Mouse (Mus musculus): ENCODE results near the gene Ptpn1.

The Ptpn1 gene

GRCm38 (mm10) chr2:167972146-167972545, 40.3 kb downstream of the Ptpn1 start:
- no peak for DNase-seq (ENCODE audit: low spot score)

- no peak for DNase-seq (ENCODE audit: low spot score)
These were observed 41.0 kb downstream of the Ptpn1 start for GRCm38 (mm10) chr2:167972809-167973208.

- no peak for DNase-seq (ENCODE audit: low spot score)
These were observed 43.9 kb downstream of the Ptpn1 start for GRCm38 (mm10) chr2:167975746-167976145.

- DNase-seq (ENCODE audit: low spot score) = no peak
These were observed 46.4 kb downstream of the Ptpn1 start for GRCm38 (mm10) chr2:167978271-167978670.

DNA sequence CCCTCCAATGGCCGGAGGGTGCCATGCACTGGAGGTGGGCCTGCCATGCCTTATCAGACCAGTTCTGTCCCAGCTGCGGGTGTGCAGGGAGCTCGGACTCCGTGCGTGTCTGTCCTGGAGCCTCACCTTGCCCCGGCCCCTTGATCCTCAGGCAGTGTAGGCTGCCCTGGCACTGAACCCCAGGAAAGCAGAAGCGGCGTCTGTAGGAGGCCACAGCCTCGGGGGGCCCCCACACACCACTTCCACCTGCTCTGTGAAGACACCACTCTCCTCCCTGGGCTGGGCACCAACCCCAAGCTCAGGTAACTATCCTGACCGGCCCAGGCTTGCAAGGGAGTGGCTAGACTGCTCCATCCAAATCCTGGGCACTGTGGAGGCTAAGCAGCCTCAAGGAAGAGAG, 48.5 kb downstream of the Ptpn1 start:
- no peak for DNase-seq (ENCODE audit: low spot score)

GRCm38 (mm10) chr2:167982646-167983045, 50.8 kb downstream of the Ptpn1 start:
- no peak for DNase-seq (ENCODE audit: low spot score)

GRCm38 (mm10) chr2:167984371-167984770, 52.5 kb downstream of the Ptpn1 start:
- no peak for DNase-seq (ENCODE audit: low spot score)

DNA sequence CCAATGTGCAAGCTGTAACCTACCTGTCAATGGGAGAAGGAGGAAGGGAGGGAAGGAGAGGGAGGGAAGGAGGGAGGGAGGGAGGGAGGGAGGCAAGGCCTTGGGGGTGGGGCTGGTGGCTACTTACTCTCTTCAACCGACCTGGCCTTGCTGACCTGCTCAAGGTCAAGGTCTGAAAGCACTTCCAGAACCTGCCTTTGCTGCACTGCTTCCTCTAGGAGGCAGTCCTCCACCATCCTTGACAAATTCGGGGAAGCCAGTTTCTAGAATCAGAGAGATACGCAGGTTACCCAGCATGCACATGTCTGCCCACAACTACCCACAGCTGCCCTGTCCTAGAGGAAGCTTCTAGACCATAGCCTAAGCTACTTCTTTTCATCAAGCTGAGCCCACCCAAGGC, 53.1 kb downstream of the Ptpn1 start:
- DNase-seq (ENCODE audit: low spot score) = peak; percentile 26

DNA sequence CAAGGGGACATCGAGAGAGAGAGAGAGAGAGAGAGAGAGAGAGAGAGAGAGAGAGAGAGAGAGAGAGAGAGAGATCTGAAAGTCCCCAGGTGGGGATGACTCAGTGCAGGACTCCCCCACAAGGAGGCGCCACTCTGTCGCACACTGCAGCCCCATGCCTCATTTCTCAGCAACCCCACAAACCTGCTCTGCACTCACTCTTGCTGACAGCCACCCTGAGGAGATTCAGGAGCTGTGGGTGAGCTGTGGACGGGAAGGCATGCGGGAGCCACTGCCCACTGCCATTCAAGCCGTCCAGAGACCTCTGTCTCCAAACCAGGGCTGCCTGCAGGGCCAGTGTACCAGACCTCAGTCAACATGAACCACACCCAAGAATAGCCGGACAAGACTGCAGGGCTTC, 54.9 kb downstream of the Ptpn1 start:
- DNase-seq (ENCODE audit: low spot score) = peak; percentile 54

DNA sequence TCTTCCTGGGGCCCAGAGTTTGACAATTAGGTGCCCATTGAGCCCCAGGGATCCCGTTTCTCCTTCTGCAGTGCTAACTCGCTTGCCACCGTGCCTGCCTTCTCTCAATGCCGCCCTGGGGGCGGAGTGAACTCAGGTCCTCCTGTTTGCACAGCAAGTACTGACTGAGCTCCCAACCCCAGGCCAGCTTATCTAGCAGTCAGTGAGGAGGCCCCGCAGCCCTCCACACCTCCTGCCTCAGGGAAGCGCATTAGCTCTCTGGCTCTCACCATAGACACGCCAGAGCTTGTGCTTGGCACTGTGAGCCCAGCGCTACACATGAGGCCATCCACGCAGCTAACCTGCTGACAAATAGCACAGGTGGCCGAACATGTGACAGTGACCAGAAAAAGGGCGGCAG, 55.8 kb downstream of the Ptpn1 start:
- DNase-seq (ENCODE audit: low spot score) = no peak

GRCm38 (mm10) chr2:167989310-167989709, 57.5 kb downstream of the Ptpn1 start:
- DNase-seq (ENCODE audit: low spot score) = no peak

- DNase-seq (ENCODE audit: low spot score) = no peak
These were observed 61.4 kb downstream of the Ptpn1 start for GRCm38 (mm10) chr2:167993260-167993659.

- DNase-seq (ENCODE audit: low spot score) = no peak
These were observed 64.2 kb downstream of the Ptpn1 start for GRCm38 (mm10) chr2:167995870-167996635.

DNA sequence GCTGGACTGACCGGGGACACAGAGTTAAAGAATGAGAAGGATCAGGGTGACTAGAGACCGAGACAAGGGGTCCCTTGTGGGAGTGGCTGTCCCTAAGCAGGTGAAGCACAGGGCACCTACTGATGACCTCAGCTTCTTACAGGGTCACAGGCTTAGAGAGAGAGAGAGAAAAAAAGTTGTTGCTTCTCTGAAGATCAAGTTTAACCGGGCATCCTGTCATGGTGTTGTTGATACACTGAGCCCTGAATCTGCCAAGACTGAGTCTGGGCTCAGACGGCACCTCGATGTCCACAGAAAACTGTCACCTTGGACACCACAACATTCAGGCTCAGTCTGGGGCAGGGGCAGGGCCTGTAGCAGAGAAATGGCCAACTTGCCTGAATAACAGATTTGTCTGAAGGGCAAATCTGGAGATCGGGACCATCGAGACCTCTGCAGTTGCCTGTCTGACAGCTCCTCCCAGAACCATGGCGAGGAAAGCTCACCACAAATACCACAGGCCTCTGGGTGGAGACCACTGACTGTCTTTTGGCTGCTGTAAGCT, 64.9 kb downstream of the Ptpn1 start:
- no peak for DNase-seq (ENCODE audit: low spot score)

- DNase-seq (ENCODE audit: low spot score) = no peak
These were observed 65.7 kb downstream of the Ptpn1 start for GRCm38 (mm10) chr2:167997562-167997961.

DNA sequence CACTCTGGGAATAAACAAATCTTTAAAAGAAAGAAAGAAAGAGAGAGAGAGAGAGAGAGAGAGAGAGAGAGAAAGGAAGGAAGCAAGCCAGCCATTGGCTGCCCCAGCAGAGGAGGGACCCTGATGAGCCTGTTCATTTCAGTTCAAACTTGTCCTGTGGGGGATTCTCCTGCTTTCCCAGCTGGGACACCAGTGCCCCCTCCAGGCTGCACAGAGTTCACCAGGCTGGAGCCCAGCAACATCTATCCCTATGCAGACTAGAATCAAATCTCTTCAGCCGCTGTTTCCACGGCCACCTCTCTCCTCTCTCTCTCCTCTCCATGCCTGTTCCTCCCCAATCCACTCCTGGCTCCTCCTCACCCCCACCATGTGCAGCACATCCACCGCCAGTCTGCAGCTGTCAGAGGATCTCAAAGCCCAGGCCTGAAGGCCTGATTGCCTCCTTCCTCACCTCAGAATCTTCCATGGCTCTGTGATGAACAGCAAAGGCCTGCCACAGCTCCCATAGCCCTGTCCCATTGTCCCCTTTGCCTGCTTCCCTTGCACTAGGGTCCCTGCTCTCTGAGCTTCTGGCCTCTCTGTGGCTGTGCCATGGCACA, 67.4 kb downstream of the Ptpn1 start:
- DNase-seq (ENCODE audit: low spot score) = no peak

DNA sequence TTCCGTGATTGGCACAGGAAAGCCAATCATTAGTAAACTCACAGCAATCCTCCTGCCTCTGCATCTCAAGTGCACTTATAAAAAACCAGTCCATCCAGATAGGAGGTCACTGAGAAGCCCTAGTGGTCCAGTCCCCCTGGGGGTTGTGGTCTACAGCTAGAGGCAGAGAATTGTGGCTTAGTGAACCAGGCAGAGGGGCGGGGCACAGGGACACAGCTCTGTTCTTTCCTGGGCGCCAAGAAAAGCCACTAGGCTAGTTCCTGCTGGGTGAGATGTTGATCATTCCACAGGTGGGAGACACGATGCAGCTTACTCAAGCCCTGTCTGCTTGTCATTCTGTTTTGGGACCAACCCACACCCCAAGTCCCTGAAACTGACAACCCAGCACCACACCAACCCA, 70.3 kb downstream of the Ptpn1 start:
- no peak for DNase-seq (ENCODE audit: low spot score)

GRCm38 (mm10) chr2:168002884-168003283, 71.0 kb downstream of the Ptpn1 start:
- DNase-seq (ENCODE audit: low spot score) = no peak

- DNase-seq (ENCODE audit: low spot score) = no peak
These were observed 71.6 kb downstream of the Ptpn1 start for GRCm38 (mm10) chr2:168003431-168003830.

- no peak for DNase-seq (ENCODE audit: low spot score)
These were observed 72.5 kb downstream of the Ptpn1 start for GRCm38 (mm10) chr2:168004369-168004768.

DNA sequence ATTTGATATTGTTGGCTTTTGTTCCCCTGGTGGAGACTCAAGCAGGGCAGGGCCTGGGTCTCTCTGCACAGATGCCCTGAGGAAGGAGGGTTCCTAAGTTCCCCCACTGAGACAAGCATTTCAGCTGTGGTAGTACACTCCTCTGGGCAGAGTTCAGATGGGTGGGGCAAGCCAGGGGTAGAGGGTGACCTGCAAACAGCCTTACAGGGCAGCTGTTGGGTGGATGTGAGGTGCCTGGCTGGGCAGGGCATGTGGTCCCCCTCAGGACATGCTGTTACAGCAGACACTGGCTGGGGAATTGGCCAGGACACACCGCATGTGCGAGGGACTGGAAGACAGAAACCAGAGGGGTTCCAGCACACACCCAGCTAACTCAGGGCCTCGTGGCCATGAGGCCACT, 73.1 kb downstream of the Ptpn1 start:
- no peak for DNase-seq (ENCODE audit: low spot score)

DNA sequence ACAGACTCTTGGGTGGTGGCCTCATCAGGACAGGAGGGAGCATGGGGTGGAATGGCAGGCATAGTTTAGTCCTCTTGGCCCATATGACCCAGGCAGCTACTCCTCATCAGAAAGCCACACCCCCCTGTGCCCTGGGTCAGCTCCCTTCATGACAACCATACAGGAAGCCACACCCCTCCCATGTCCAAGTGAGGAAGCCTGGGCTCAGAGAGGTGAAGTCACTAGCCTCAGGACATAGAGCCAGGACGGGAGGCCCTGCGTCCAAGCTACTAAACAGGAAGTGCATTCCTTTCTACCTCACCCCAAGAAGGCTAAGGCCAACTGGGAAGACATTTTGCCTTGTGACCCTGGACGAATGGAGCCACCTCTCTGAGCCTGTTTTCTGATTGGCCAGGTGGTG, 73.8 kb downstream of the Ptpn1 start:
- DNase-seq (ENCODE audit: low spot score) = peak; percentile 41

GRCm38 (mm10) chr2:168006489-168006888, 74.6 kb downstream of the Ptpn1 start:
- DNase-seq (ENCODE audit: low spot score) = no peak

- DNase-seq (ENCODE audit: low spot score) = no peak
These were observed 76.3 kb downstream of the Ptpn1 start for GRCm38 (mm10) chr2:168008132-168008531.

Data from embryo, embryonic 10.5 days (tissue).